Mouse (Mus musculus) E14TG2a.4 (cell line): ENCODE measurements around the gene Mllt11.

Experiments
- CTCF ChIP-seq: conservative IDR thresholded peaks from 2 replicates; pipeline ENCODE4 v1.5.1; 2014; ENCODE audit warnings: low read length
- NANOG ChIP-seq: IDR thresholded peaks from 2 replicates; pipeline ENCODE4 v1.6.1; 2014; ENCODE audit warnings: borderline replicate concordance, low read length, mixed read lengths
- POU5F1 ChIP-seq: IDR thresholded peaks from 2 replicates; pipeline ENCODE4 v1.6.1; 2014; ENCODE audit warnings: low read length, borderline replicate concordance

DNA sequence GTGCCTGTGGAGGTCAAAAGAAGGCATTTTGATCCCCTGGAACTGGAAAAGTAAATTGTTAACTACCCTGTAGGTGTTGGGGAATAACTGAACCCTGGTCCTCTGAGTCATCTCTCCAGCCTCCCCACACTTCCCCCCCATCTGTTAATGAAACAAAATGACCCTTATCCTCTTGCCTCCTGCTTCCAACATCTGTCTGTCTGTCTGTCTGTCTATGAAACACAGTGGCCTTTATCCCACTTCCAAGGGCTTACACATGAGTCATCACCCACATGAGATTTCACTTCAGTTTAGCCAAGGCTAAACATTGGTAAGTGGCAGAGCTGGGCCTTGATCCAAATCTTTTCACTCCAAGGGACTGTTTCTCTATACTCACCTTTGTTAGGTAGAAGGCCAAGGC is 35.9 kb upstream of the Mllt11 start:
- TF ChIP-seq CTCF = no peak
- TF ChIP-seq POU5F1 = no peak
- no peak for TF ChIP-seq NANOG
